Mouse (Mus musculus) limb, embryonic 15.5 days (tissue): ENCODE measurements at regions not wholly inside any gene's neighbourhood (a gene's known extent, or its start where the extent isn't known, plus 50 kb on each side); places are given as distances from the start of the nearest gene placed in this dataset.

Experiments
- ATAC-seq: fragments of 200-750 bp; cut with Nextera tagmentation; 2 replicates; pipeline ENCODE4 v1.8.0; 2017; ENCODE audit warnings: low read depth, moderate TSS enrichment; ENCODE audit not compliant: insufficient number of reproducible peaks, low FRiP score, low TSS enrichment
- H3K27ac ChIP-seq: fragments of 300-500 bp; sonication (generic); 2 replicates; pipeline ENCODE4 v1.5.1; 2015; ENCODE audit warnings: moderate library complexity, mild to moderate bottlenecking, inconsistent platforms
- H3K27me3 ChIP-seq: fragments of 300-500 bp; sonication (generic); 2 replicates; pipeline ENCODE4 v1.6.1; 2015; ENCODE audit warnings: inconsistent platforms
- H3K36me3 ChIP-seq: fragments of 300-500 bp; sonication (generic); 2 replicates; pipeline ENCODE4 v1.6.1; 2015; ENCODE audit warnings: inconsistent platforms
- H3K4me1 ChIP-seq: fragments of 300-500 bp; sonication (generic); 2 replicates; pipeline ENCODE4 v1.6.1; 2015; ENCODE audit warnings: inconsistent platforms
- H3K4me2 ChIP-seq: fragments of 300-500 bp; sonication (generic); 2 replicates; pipeline ENCODE4 v1.6.1; 2015; ENCODE audit warnings: mild to moderate bottlenecking, inconsistent platforms
- H3K4me3 ChIP-seq: fragments of 300-500 bp; sonication (generic); 2 replicates; pipeline ENCODE4 v1.5.1; 2015; ENCODE audit warnings: mild to moderate bottlenecking, inconsistent platforms
- H3K9ac ChIP-seq: fragments of 300-500 bp; sonication (generic); 2 replicates; pipeline ENCODE4 v1.6.1; 2015; ENCODE audit warnings: inconsistent platforms
- H3K9me3 ChIP-seq: fragments of 300-500 bp; sonication (generic); 2 replicates; pipeline ENCODE4 v1.6.1; 2016; ENCODE audit warnings: inconsistent platforms
- WGBS: fragments of 180-500 bp; shearing (Covaris S2); methylation state at CpG from one replicate; pipeline ENCODE4 v1.1.7; 2015; 5-methylcytosine and 5-hydroxymethylcytosine counted together

- Histone ChIP-seq H3K27ac (no peak overlapping the region), H3K27me3 (no peaks in the 10 kb centered on the region), H3K4me1 (0 out of 2 replicates have a peak, but pooled peaks cover 9% of the 10 kb centered on the region), H3K36me3 (no peaks in the 10 kb centered on the region), H3K9me3 (no peaks in the 10 kb centered on the region), H3K4me3 (no peak overlapping the region), H3K9ac (no peak overlapping the region), H3K4me2 (no peak overlapping the region)
- no peak for ATAC-seq
- WGBS: 24% methylated on average over 7 of the region's 7 CpGs
These were observed 320.1 kb downstream of the Rps24 start for GRCm38 (mm10) chr14:24807061-24807460.

GRCm38 (mm10) chr14:24822876-24823567 is 336.1 kb downstream of the Rps24 start:
- Histone ChIP-seq H3K4me1 (peaks cover 43% of the 10 kb centered on the region), H3K9ac (no peak overlapping the region), H3K4me2 (0 out of 2 replicates have a peak overlapping the region, but pooled peaks have one; percentile 13), H3K4me3 (no peak overlapping the region), H3K36me3 (no peaks in the 10 kb centered on the region), H3K27me3 (no peaks in the 10 kb centered on the region), H3K27ac (peak overlapping the region; percentile 81), H3K9me3 (no peaks in the 10 kb centered on the region)
- peak; percentile 73; the same call in 1 of the 2 replicates for ATAC-seq
- 25% methylated on average over 13 of the region's 13 CpGs for WGBS

- ATAC-seq: no peak
- no peaks in the 10 kb centered on the region for H3K36me3 ChIP-seq
- H3K27me3 ChIP-seq: no peaks in the 10 kb centered on the region
- H3K27ac ChIP-seq: no peak overlapping the region; the same call in 1 of the 2 replicates
- no peaks in the 10 kb centered on the region for H3K9me3 ChIP-seq
- WGBS: 89% methylated on average over 2 of the region's 2 CpGs
- no peak overlapping the region for H3K4me2 ChIP-seq
- H3K4me1 ChIP-seq: peaks cover 53% of the 10 kb centered on the region
- no peak overlapping the region for H3K9ac ChIP-seq
- no peak overlapping the region for H3K4me3 ChIP-seq
These were observed 337.4 kb downstream of the Rps24 start for GRCm38 (mm10) chr14:24824351-24824750.

DNA sequence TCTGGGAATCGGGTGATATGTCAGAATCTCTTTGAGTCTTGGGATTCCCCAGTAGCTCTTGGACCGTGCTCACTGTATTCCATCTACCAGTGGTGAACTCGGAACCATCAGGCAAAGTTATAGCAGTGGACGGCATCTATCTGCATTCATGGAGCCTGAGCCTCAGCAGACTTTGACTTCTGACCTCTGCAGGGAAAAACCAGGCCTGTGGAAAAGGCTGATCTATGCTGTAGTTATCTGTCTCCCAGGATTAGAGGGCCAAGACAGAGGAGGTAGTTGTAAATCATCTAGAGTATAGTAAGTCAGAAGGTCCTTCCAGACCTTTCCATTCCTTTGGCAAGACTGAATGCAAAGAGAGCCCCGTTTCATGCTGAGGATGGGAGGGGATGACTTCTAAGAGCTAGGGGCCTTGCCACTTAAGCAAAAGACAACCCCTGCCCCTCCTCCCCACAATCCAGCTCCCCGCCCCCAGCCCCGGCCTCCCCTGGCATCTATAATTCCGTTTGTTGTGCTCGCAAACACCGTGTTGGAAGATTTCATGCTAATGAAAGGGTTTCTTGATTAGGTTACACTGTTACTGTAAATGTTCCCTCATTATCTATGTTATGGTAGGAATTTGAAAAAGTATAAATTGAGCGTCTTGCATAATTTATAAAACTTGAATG is 338.9 kb downstream of the Rps24 start:
- Histone ChIP-seq H3K9me3 (no peaks in the 10 kb centered on the region), H3K4me2 (no peak overlapping the region), H3K36me3 (no peaks in the 10 kb centered on the region), H3K27me3 (no peaks in the 10 kb centered on the region), H3K4me1 (peaks cover 53% of the 10 kb centered on the region), H3K27ac (peak overlapping the region; percentile 47), H3K9ac (no peak overlapping the region), H3K4me3 (no peak overlapping the region)
- no peak for ATAC-seq
- 52% methylated on average over 11 of the region's 11 CpGs for WGBS

DNA sequence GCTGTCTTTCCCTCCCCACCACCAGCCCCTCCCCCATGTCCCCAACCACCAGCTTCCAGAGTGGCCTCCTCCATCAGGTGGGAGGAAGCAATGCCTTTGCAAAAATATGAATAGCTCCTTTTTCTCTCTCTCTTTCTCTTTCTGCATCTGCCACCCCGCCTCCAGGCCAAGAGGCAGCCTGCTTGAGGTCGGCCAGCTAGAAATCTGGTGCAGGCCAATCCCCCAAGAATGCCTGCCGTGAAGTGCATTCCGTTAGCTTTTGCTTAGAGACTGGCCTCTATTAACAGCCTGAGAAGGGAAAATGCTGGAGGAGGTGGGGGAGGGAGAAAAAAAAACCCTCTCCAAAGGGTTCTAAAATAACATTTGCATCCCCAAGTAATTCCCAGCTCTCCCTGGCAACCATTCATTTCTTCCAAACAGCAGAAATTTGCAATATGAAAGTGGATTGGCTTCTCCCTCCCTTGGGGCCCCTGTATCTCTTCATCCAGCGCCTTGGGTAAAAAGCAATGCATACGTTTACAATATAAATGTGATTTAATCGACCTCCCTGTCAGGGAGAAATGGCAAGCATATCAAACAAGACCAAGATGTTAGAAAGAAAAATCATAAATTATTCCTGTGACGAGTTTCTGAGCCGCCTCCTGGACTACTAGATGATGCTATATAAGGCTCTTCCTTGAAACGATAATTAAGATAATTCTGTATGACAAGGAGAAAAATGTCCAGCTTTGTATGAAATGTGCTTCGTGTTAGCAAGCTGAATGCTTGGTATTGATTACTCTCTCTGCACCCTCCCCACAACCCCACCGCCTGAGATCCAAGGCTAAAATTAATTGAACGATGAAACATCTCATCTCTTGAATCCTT is 339.8 kb downstream of the Rps24 start:
- Histone ChIP-seq H3K9me3 (no peaks in the 10 kb centered on the region), H3K36me3 (no peaks in the 10 kb centered on the region), H3K4me2 (no peak overlapping the region), H3K27me3 (no peaks in the 10 kb centered on the region), H3K27ac (peak overlapping the region; percentile 47), H3K4me3 (no peak overlapping the region), H3K9ac (no peak overlapping the region), H3K4me1 (peaks cover 53% of the 10 kb centered on the region)
- 22% methylated on average over 13 of the region's 13 CpGs for WGBS
- no peak for ATAC-seq

DNA sequence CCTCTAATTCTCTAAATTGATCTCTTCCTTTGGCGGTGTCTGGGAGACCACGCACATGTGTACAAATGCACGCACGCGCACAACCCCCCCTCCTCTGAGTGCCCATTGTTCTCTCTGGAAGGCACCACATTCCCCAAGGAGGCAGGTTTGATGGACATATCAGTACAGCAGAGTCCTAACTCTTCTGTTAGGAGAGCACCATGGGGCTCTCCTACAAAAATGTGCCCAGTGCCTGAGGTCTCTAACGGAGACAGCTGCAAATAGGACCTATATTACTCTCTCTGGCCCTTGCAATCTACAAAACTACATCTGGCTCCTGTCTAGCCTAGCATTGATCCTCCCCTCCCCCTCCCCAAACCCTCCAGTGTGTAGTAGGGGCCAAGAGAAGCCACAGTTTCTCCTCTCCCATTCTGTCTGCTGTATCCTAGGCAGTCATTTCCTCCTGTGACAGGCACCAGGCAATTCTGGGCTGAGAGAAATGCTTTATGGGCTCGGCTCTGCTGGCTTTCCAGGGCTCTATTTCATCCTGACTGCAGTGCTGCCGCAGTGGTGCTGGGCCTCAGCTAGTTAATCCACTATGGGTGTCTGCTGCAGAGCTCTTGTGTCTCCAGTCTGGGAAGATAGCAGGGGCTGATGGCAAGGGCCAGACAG is 340.6 kb downstream of the Rps24 start:
- Histone ChIP-seq H3K9ac (no peak overlapping the region), H3K4me1 (peaks cover 47% of the 10 kb centered on the region), H3K4me3 (no peak overlapping the region), H3K9me3 (no peaks in the 10 kb centered on the region), H3K27me3 (no peaks in the 10 kb centered on the region), H3K27ac (peak overlapping the region; percentile 47), H3K36me3 (no peaks in the 10 kb centered on the region), H3K4me2 (no peak overlapping the region)
- 22% methylated on average over 8 of the region's 8 CpGs for WGBS
- no peak for ATAC-seq

GRCm38 (mm10) chr14:24829001-24829400 is 342.1 kb downstream of the Rps24 start:
- 30% methylated on average over 6 of the region's 6 CpGs for WGBS
- ATAC-seq: no peak
- no peaks in the 10 kb centered on the region for H3K27me3 ChIP-seq
- H3K36me3 ChIP-seq: no peaks in the 10 kb centered on the region
- no peak overlapping the region for H3K4me3 ChIP-seq
- no peak overlapping the region for H3K4me2 ChIP-seq
- H3K27ac ChIP-seq: no peak overlapping the region
- no peaks in the 10 kb centered on the region for H3K9me3 ChIP-seq
- H3K9ac ChIP-seq: no peak overlapping the region
- peaks cover 45% of the 10 kb centered on the region for H3K4me1 ChIP-seq

DNA sequence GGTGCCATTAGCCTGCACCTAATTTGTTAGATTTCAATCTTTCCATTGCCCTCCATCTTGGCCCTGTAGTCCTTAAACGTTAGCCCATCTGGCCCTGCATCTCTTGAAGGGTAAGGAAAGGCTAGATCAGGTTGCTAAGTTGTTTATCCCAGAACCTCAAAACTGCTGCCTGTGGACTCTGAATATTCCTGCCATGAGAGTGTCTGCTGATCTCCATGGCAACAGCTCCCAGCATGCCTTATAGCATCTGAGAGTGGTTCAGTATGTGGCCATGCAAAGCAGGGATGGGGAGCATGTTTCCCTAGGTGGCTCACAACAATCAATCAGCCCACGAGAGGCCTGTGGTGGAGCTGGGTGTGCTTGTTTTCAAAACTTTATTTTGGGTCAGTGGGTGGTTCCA is 346.3 kb downstream of the Rps24 start:
- Histone ChIP-seq H3K4me3 (no peak overlapping the region), H3K4me1 (peaks cover 21% of the 10 kb centered on the region), H3K4me2 (no peak overlapping the region), H3K9me3 (no peaks in the 10 kb centered on the region), H3K27me3 (no peaks in the 10 kb centered on the region), H3K9ac (no peak overlapping the region), H3K27ac (no peak overlapping the region), H3K36me3 (no peaks in the 10 kb centered on the region)
- no peak for ATAC-seq
- 39% methylated on average over 2 of the region's 2 CpGs for WGBS

DNA sequence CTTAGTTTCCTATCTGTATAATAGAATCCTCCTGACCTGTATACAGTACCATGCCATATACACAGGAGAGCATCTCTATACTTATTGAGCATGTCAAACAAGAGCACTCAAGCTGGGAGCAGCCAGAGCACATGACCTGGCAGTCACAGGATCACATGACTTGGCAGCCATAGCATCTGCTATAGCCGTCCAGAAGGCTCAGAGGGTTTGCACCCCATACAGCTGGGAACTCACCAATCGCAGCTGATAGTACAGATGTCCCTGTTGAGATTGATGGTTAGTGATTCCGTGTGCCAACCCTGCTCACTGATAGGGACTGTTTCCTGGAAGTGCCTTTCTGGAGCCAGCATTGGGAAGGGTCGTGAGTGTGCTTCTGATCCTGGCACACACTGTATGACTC is 351.3 kb downstream of the Rps24 start:
- no peak overlapping the region for H3K4me2 ChIP-seq

GRCm38 (mm10) chr14:24839056-24839455 is 352.1 kb downstream of the Rps24 start:
- H3K9me3 ChIP-seq: no peaks in the 10 kb centered on the region
- ATAC-seq: no peak
- H3K27ac ChIP-seq: no peak overlapping the region; the same call in 1 of the 2 replicates
- no peak overlapping the region for H3K4me3 ChIP-seq
- H3K9ac ChIP-seq: no peak overlapping the region
- no peaks in the 10 kb centered on the region for H3K36me3 ChIP-seq
- peaks cover 29% of the 10 kb centered on the region for H3K4me1 ChIP-seq
- WGBS: 64% methylated on average over 4 of the region's 4 CpGs
- H3K27me3 ChIP-seq: no peaks in the 10 kb centered on the region
- H3K4me2 ChIP-seq: no peak overlapping the region

More for the DNA sequence above, 351.3 kb downstream of the Rps24 start:
- no peak overlapping the region for H3K9ac ChIP-seq
- H3K27me3 ChIP-seq: no peaks in the 10 kb centered on the region
- ATAC-seq: no peak
- no peak overlapping the region for H3K27ac ChIP-seq
- H3K4me1 ChIP-seq: peaks cover 37% of the 10 kb centered on the region
- no peak overlapping the region for H3K4me3 ChIP-seq
- no peaks in the 10 kb centered on the region for H3K36me3 ChIP-seq
- H3K9me3 ChIP-seq: no peaks in the 10 kb centered on the region
- WGBS: 73% methylated on average over 4 of the region's 4 CpGs

- Histone ChIP-seq H3K27ac (peak overlapping the region; percentile 75), H3K4me2 (no peak overlapping the region), H3K4me1 (peaks cover 41% of the 10 kb centered on the region), H3K36me3 (no peaks in the 10 kb centered on the region), H3K9me3 (no peaks in the 10 kb centered on the region), H3K27me3 (no peaks in the 10 kb centered on the region), H3K9ac (no peak overlapping the region), H3K4me3 (no peak overlapping the region)
- peak; percentile 23; the same call in 1 of the 2 replicates for ATAC-seq
- 45% methylated on average over 17 of the region's 17 CpGs for WGBS
These were observed 355.0 kb downstream of the Rps24 start for GRCm38 (mm10) chr14:24841715-24842496.
